Mouse (Mus musculus) cerebellum, adult 18-20 months (tissue): ENCODE measurements at regions not wholly inside any gene's neighbourhood (a gene's known extent, or its start where the extent isn't known, plus 50 kb on each side); places are given as distances from the start of the nearest gene placed in this dataset.

Experiments used
- DNase-seq, 2 experiments: peaks; one replicate each; pipeline ENCODE4 v3.0.0; 2021

- no peak for DNase-seq
These were observed 91.3 kb downstream of the Tomm20 start for GRCm38 (mm10) chr8:126854121-126855055.

DNA sequence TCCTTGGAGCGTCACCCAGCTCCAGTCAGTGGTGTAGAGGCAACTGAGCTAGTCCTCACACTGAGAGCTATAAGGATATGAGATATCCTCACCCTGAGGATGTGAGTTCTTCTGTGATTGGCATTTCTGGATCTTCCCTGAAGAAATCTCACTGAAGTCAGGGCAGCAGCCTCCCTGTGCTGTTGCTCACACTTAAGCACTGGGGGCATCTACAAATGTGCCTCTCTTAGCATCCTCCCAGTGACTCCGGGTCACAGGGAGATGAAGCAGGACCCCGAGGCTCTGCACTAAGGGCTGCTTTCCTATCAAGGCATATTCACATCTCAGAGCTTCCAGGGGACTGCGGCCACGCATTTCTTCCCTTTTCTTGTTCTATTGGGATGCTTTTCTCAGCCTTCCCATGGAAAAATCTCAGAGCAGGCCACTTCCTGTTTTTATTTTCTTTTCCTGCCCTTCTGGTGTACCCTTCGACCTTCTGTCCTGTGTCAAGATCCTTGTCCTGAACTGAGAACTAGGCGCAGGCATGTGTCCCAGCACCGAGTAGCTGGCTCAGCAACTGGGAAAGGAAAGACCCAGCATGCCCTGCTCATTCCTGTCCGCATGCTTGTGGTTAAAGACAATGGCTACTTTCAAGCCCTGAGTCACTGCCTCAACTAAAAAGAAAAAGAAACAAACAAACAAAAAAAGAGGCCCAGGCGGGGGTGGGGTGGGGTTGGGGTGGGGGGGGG is 92.8 kb downstream of the Tomm20 start:
- no peak for DNase-seq

DNA sequence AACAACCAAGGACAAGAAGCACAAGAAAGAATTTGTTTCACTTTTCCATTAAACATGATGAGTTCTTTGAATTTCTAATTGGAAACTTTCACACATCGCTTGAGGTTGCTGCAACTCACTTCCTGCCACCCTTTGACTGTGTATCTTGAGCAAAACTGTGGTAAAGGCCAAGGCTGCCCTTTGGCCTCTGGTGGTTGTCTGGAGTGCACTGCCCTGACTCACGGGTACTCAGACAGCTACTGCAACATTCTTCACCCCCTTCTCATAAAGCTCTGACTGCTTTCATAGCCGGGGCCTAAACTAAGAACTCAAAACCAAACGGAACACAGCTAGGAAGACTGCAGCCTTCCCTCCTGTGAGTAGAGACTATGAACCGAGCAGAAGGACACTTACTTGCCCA is 93.5 kb downstream of the Tomm20 start:
- DNase-seq, result no peak

DNA sequence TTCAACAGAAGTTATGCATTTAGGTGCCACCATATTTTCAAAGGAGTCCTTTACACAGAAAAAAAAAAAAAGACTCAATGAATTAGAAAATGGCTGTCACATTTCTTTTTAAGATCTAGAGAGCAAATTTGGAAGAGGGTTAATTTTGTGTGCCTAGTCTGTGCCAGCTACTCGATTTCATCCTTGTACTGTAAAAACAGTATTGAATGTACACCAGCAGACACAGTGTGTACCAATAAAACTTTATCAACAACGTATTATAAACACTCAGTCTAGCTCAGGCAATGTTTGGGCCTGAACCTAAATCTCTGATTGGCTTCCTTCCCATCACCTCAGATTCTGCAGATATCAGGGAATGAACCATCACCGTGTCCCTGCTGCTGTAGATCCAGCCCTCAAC is 93.9 kb downstream of the Tomm20 start:
- no peak for DNase-seq

- DNase-seq, result no peak
These were observed 95.5 kb downstream of the Tomm20 start for GRCm38 (mm10) chr8:126850189-126850535.

DNA sequence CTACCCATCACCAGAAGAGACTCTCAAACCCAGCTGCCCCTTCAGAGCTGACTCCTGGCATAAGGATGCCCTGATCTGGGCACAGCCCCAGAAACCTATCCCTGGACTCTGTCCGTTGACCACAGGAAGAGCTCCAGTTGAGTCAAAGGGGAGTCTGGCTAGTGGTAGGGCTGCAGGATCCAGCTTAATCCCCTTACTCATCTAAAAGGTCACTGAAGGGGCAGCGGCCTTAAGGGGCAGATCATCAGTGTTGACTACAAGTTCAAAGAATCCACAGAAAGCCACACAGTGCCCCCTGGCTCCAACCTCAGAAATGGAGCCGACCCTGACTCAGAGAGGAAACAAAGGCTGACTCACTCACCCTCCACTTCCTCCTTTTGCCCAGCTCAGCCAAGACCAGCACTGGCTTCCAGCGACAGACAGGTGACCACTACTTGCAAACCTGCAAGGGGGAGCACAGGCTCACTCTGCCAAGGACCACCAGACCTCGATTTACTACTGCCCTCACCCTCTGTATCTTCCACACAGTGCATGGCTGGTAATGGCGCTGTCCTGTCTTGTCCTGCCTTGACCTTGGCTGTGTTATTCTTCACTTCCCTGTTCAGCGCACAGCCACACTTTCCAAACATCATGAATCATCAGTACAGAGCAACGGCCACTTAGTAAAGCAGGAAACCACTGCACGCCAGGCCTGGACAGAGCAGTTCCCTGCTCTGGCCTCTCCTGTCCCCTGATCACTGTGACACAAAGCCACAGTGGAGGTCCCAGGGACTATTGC is 96.0 kb downstream of the Tomm20 start:
- no peak for DNase-seq

GRCm38 (mm10) chr8:126848369-126849105 is 97.1 kb downstream of the Tomm20 start:
- no peak for DNase-seq

DNA sequence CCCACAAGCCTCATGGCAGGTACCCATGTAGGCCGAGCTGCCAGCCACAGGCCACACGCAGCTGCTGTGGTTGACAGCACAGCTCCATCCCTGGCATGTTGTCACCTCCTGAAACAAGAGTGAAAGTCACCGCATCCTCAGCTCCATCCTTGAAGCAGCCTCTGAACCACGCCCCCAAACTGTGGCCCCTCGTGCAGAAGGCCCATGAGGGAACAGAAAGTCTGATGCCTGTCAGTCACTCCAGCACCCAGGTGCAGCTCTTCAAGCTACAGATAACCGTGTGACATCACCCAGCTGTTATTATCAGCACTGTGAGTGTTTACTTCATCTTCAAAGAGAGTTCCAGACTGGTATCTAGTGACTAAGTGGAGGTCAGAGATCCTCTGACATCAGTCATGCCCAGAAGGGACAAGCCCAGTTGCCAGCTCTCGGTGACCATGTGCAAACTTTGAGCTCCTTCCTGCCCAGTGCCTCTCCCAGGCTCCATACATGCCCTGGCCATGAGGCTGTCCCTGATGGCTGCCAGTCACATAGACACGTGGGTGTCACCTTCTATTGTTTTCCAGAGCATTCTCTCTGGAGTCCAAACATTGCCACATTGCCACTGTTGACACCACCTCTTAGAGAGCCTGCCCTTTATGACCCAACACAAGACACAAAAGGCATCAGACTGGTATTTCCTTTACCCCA is 97.8 kb downstream of the Tomm20 start:
- DNase-seq, result no peak

DNA sequence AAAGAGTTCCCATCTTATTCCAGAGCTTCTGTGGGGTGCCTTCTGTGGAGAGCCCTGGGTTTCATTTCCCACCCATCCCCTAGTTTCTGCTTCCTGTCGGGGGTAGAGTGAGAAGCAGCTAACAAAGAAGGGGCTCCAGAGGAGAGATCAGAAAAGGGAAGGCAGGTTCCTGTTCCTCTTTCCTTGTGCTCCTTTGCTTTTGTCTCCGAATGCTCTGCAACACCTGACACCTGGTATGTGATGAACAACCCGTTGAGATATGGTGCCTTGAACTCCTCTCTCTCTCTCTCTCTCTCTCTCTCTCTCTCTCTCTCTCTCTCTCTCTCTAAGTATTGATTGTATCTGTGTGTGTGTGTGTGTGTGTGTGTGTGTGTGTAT is 99.5 kb downstream of the Tomm20 start:
- no peak for DNase-seq

- no peak for DNase-seq
These were observed 100.0 kb downstream of the Tomm20 start for GRCm38 (mm10) chr8:126845530-126846187.

DNA sequence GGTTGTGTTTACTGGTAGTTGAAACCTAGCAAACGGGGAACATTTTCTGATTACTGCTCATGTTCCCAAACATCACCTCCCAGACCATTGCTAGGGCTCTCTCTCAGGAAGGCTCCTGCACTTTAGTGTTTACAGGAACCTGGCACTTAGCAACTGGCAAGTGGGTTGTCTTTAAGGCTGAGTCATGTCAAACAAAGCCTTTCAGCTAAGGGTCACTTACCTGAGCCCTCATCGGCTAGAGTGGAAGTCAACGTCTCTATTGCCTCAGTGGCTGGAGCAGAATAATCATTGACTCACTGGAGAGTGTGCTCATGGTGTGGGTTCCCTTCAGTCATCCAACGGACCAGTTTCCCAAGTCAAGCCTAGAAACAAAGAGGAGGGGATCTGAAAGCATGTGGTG is 101.0 kb downstream of the Tomm20 start:
- DNase-seq, result no peak

DNA sequence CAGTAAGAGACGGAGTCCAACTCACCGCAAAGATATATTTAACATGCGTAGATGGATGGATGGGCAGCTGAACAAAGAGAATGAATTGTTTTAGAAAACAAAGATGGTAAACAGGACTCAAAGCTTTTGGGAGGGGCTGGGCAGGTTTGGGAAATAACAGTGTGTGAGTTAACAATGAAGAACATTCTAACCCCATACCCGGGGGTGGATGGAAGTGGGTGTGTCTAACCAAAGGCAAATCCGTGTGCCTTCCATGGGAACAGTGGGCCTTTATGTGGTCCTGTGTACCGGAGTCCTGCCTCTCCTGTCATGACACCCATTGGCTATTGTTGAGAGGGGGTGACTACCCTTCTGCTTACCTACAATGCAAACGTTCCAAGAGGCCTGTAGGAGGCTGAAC is 104.5 kb downstream of the Tomm20 start:
- DNase-seq, result no peak

- peak; percentile 67 to 74 for DNase-seq
These were observed 105.8 kb downstream of the Tomm20 start for GRCm38 (mm10) chr8:126839712-126840355.

DNA sequence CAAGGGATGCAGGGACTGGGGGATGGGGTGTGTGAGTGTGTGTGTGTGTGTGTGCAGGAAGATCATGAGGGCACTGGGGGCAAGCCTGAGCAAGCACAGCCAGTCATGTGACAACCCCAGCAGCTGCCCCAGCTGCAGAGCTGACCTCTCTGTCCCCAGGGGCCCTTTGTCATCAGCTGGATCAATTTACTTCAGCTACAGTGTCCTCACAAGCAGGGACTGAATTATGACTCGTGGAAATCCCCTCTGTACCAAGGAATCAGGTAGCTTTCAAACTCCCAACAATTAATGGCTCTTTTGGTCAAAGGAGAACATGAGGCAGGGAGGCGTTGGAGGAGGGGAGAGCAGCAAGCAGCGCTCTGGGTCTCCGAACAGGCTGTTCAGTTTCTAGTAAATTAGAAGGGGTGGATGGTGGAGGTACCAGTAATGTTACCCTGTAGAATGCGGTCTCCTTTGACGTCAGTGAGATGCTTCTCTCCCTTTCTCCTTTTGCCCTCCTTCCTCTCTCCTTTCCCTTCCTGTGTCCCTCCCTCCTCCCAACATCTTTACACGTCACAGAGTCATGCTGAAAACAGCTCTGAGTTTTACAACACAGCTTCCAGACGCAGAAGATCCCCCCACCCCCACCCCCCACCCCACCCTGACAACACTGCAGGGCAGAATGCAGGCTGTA is 106.5 kb downstream of the Tomm20 start:
- peak; percentile 17 to 19 for DNase-seq

DNA sequence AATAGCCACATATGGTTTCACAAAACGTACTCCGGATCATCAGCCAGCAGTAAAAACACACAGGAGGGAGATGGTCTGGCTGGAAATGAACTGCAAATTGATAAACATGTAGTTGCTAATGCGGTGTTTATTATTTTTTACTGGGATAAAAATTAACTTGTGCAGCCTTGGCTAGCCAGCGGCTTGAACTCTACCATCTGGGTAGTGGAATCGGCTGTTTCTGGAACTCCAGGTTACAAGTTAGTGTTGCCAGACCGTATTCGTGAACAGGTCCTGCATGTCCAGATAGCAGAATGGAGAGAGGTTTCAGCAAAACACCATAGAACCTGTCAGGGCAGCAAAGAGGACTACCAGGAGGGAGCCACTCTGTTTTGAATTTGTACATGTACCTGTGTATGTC is 107.4 kb downstream of the Tomm20 start:
- DNase-seq, result no peak

DNA sequence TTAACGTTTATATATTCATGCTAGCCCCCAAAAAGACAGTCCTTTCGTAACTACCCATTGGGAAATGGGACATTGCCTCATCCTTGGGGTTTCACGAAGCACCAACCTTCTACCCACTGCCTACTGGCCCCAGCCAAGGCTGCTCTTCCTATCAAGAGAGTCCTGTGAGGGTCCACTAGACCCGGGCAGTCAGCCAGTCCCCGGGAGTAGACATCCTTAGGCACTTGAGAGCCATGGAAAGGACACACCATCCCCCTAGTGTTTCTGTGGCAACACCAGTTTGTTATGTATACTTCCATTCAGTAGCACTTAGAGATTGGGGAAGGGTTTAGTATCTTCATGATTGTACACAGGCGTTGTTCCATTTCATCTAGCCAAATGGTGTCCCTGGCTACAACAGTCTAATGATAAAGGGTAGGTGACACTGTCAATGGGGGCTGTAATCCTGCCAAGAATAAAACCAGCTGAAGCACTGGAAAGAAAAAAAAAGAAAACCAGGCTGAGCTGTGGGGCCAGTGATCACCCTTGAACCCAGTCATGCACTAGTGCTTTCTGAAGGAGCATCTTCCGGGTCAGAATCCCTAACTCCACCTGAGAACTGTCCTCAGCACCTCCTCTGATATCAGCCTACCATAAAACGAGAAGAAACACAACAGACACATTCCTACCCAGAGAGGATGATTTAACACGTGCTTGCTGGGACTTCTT is 108.2 kb downstream of the Tomm20 start:
- no peak for DNase-seq

DNA sequence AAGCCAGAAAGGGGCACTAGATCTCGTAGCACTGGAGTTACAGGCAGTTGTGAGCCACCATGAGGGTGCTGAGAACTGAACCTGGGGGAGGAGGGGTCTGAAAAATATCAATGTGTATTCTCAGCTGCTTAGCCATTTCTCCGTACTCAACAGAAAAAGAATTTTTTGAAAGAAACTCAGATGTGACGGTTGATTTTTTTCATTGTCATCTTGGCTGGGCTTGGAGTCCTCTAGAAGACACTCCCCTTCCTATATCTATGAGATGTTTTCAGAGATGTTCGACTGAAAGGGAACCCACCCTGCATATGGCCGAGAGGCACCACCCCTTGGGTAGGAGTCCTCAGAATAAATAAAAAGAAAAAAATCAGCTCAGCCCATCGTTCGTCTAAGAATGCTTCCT is 110.1 kb downstream of the Tomm20 start:
- no peak for DNase-seq

- DNase-seq, result no peak
These were observed 111.9 kb downstream of the Tomm20 start for GRCm38 (mm10) chr8:126833471-126834453.

DNA sequence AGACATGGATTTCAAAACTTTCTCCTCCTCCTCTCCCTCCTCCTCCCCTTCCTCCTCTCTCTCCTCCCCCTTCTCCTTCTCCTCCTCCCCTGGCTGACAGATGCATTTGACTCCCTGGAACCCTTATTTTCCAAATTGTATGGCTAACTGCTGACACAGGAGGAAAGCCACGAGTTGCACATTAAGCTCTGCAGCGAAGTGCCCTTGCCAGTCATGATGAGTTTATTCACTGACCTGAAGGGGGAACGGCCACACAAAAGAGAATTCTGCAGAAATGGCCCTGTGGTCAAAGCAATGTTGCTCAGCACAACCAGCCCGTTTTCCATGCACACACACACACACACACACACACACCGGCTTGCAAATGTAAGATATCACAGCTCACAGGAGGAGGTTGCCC is 112.6 kb downstream of the Tomm20 start:
- no peak for DNase-seq
